Mouse (Mus musculus): ENCODE measurements around the gene Olfr767.
A peak's percentile ranks its signal among the peaks of the same experiment; 100 is the strongest.
"Not testable (repeated sequence)": the region's sequence is repeated elsewhere in the genome, so short reads cannot be mapped to it uniquely, and the experiment has no call there.

The Olfr767 gene

GRCm38 (mm10) chr10:129082810-129083209 is at the start of gene Olfr767:
Gene Olfr767, minus strand, starts transcription at chr10:129082910.
- DNase-seq (ENCODE audit: low read depth), result not testable (repeated sequence)

DNA sequence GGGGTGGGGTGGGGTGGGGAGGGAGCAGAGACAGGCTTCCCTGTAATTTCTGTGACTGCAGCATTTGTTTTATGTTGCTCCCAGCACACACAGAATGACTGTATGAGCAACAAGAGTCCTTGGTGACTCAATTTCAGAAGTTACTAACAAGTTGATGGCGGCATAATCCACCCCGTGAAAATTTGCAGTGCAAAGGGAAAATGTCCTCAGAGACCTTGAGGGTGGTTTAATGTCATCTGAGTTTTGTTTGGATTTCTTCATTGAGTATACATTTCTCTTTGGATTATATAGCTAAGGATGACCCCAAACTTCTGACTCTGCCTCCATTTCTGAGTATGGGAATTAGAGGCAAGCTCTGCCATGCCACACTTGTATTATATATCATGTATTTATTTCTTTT is 35.1 kb upstream of the Olfr767 start, which contains the start of gene Olfr769:
Gene Olfr769, minus strand, starts transcription at position 101 of the 400 bp plus-strand sequence.
- DNase-seq (ENCODE audit: low read depth), result no peak

GRCm38 (mm10) chr10:129115146-129115545 is 32.4 kb upstream of the Olfr767 start:
- peak; percentile 5 for DNase-seq (ENCODE audit: low read depth)

- DNase-seq (ENCODE audit: low read depth), result no peak
These were observed 18.5 kb upstream of the Olfr767 start for GRCm38 (mm10) chr10:129101231-129101630.

DNA sequence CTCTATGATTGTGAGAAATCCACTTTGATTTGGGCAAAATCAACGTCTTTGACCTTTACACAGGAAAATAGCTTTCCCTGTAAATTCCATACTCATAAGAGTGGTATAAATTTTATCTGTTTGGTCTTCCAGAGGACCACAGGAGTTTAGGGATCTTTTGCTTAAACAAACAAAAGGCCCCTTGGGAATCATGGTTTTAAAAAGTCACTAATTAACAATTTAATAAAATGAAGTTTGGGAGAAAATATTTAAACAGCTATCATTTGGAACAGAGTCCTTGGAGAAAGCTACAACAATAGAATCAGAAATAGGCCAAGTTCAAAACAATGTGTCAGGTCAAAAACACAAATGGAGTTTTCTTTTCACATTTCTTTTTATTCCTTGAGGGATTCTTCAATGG is 16.6 kb upstream of the Olfr767 start, which contains the start of gene Olfr768:
Gene Olfr768, minus strand, starts transcription at position 101 of the 400 bp plus-strand sequence.
- no peak for DNase-seq (ENCODE audit: low read depth)

DNA sequence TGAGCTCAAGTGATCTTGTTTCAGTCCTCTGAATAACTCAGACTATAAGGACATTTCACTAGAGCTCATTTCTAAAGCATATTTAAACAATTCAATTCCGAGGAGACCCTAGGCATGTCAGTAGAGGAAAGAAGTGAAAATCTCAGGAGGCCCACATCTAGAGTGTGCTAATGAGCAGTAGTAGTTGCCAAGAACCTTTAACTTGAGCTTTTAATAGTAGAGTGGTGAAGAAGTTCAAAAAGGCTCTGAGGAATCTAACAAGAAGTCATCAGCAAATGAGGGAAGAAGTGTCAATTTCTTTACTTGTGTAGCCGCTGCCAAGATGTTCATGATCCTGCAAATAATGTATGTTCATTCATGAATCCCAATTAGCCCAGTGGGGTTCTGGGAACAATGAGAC is 13.8 kb downstream of the Olfr767 start, which contains the start of gene Olfr766-ps1:
Gene Olfr766-ps1, minus strand, starts transcription at position 101 of the 400 bp plus-strand sequence.
- no peak for DNase-seq (ENCODE audit: low read depth)

DNA sequence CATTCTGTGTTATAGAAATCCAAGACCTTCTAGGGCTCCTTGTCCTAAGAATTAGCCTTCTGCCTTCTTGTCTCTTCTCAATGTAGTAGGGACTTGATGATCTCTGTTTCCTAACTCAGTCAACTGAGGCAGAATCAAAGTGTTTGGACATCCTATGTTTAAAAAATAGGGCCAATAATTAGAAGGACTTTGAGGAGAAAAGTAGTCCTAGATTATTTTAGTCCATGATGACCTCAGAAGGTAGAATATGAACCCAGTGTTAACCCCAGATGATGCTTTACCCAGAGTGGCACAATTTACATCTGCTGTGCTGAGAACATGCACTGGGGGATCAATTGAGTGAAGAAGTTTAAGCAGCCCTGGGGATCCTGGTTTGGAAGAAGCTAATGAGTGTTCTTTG is 32.8 kb downstream of the Olfr767 start, which contains the start of gene Olfr765:
Gene Olfr765, minus strand, starts transcription at position 101 of the 400 bp plus-strand sequence.
- DNase-seq (ENCODE audit: low read depth), result not testable (repeated sequence)

GRCm38 (mm10) chr10:129039796-129040195 is 42.9 kb downstream of the Olfr767 start, which contains the start of gene Olfr764-ps1:
Gene Olfr764-ps1, minus strand, starts transcription at chr10:129039896.
- no peak for DNase-seq (ENCODE audit: low read depth)

- no peak for DNase-seq (ENCODE audit: low read depth)
These were observed 54.4 kb downstream of the Olfr767 start for GRCm38 (mm10) chr10:129028343-129028742.

DNA sequence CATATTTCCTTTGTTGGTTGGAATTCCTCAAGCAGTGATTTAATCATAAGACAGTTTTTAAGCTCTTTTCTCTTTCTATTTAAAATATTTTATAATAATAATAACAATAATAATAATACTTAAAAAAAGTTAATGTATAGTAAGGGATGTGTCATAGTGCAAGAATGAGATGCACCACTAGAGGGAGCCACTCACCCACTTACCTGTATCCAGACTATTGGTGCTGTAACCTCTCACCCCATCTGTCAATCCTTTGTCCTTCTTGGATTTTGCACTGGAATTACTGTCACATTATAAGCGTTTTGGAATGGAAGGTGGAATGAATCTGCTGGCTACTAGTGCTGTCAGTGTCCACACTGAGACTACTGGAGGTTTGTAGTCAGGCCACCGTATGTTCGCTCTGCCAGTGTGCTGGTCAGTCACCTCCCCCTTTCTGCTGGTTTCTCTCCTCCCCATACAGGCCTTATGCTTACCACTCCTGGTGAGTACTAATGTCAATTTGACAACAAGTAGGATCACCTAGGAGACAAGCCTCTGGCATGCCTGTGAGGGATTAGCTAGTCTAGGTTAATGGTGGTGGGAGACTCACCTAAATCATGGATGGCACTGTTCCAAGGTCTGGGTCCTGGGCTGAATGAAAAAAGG is 56.6 kb downstream of the Olfr767 start:
- DNase-seq (ENCODE audit: low read depth), result peak; percentile 62
